17 mouse cellular contexts compared by ENCODE assay signal in the genomic region with DNA sequence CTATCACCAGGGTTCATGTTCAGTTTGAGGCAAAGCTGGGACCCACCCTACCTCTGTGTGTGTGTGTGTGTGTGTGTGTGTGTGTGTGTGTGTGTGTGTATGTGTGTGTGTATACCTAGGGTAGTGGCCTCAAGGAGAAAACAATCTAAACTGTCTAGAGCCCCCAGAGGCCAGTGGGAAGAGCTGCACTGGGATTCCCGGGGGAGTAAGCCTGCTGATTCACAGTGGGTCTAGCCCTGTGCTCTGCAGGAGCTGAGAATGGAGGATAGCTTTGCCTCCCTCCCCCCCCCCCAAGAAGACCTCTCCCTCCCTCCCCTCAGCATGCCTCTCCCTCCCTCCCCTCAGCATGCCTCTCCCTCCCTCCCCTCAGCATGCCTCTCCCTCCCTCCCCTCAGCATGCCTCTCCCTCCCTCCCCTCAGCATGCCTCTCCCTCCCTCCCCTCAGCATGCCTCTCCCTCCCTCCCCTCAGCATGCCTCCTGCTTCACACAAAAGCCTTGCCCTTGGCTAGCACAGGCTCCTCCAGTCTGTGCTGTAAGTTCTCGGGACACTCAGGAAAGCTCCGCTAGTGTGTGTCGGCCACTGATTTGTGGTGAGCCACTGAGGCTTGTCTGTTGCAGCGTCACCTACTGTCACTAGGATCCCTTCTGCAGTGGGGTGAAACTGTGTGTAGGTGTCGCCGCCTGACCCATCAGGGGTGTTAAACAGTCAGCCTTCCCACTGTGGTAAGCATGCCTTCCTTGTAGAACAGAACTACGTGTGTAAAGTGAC. TPM values are rescaled to one million over a fixed set of nuclear protein-coding genes. Genes with fewer than 3 reads are reported as not detected.
DNase-seq lines count a peak whose midpoint lies in the region; ATAC-seq and TF ChIP-seq lines count a peak whose summit lies in the region.
"Had no signal": no experiment of that assay in that cellular context is flagged by ENCODE, and none has a peak within 500 bp of the region (broad histone marks: within the 10 kb centered on the region; RNA-seq: fewer than 3 reads in every experiment).

No protein-coding gene starts in this region.

- H3K27ac ChIP-seq in heart, embryonic 10.5 days = peak overlapping the region; percentile 74
- H3K27ac ChIP-seq in midbrain, embryonic 11.5 days (ENCODE audit: low read depth, low read length) = no peak overlapping the region
- H3K27ac ChIP-seq in midbrain, embryonic 15.5 days = no peak overlapping the region
- peak overlapping the region; percentile 78 for H3K27ac ChIP-seq in olfactory bulb, adult 2 months (ENCODE audit: insufficient read depth, low read depth, low read length)
- H3K27ac ChIP-seq: intestine, embryonic 15.5 days; lung, embryonic 15.5 days had no signal

- peaks cover 13% of the 10 kb centered on the region for H3K36me3 ChIP-seq in heart, embryonic 10.5 days
- no peaks in the 10 kb centered on the region for H3K36me3 ChIP-seq in midbrain, embryonic 11.5 days (ENCODE audit: control insufficient read depth, insufficient read depth, low read length)
- H3K36me3 ChIP-seq in midbrain, embryonic 15.5 days (replicated peaks) = peaks cover 5% of the 10 kb centered on the region; the same call in 1 of the 2 replicates
- H3K36me3 ChIP-seq: intestine, embryonic 15.5 days; lung, embryonic 15.5 days had no signal

- peaks cover 68% of the 10 kb centered on the region for H3K4me1 ChIP-seq in heart, embryonic 10.5 days
- H3K4me1 ChIP-seq in midbrain, embryonic 11.5 days (ENCODE audit: control insufficient read depth, insufficient read depth, low read length) = peaks cover 5% of the 10 kb centered on the region; the same call in 1 of the 2 replicates
- no peaks in the 10 kb centered on the region for H3K4me1 ChIP-seq in midbrain, embryonic 15.5 days
- H3K4me1 ChIP-seq in olfactory bulb, adult 2 months (ENCODE audit: control insufficient read depth, insufficient read depth, low read length) = peaks cover 74% of the 10 kb centered on the region

- H3K9ac ChIP-seq in midbrain, embryonic 11.5 days (ENCODE audit: low read length) = no peak overlapping the region
- no peak overlapping the region for H3K9ac ChIP-seq in midbrain, embryonic 15.5 days
- H3K9ac ChIP-seq: intestine, embryonic 15.5 days; lung, embryonic 15.5 days had no signal

- no peak overlapping the region for H3K4me3 ChIP-seq in heart, embryonic 10.5 days
- no peak overlapping the region for H3K4me3 ChIP-seq in midbrain, embryonic 11.5 days (ENCODE audit: low read depth, low read length)
- no peak overlapping the region for H3K4me3 ChIP-seq in midbrain, embryonic 15.5 days
- no peak overlapping the region for H3K4me3 ChIP-seq in olfactory bulb, adult 2 months (ENCODE audit: insufficient read depth, low read depth, low read length)
- H3K4me3 ChIP-seq: intestine, embryonic 15.5 days; lung, embryonic 15.5 days had no signal

- WGBS in heart, embryonic 10.5 days = 37% methylated on average over 8 of the region's 8 CpGs
- WGBS in midbrain, embryonic 11.5 days = 20% methylated on average over 8 of the region's 8 CpGs
- WGBS in midbrain, embryonic 15.5 days = 25% methylated on average over 8 of the region's 8 CpGs
- 24% methylated on average over 8 of the region's 8 CpGs for WGBS in olfactory bulb, adult 2 months

- no peak for TF ChIP-seq CTCF in brain, embryonic 14.5 days (IDR thresholded peaks at IDR 0.05; ENCODE audit: borderline replicate concordance, extremely low read depth, insufficient read depth, insufficient read length)
- no peak for TF ChIP-seq CTCF in olfactory bulb, adult 2 months (IDR thresholded peaks at IDR 0.05; ENCODE audit: insufficient read depth, low read depth, low read length)

- H3K27me3 ChIP-seq in heart, embryonic 10.5 days (ENCODE audit: insufficient read depth, poor library complexity, severe bottlenecking) = no peaks in the 10 kb centered on the region
- no peaks in the 10 kb centered on the region for H3K27me3 ChIP-seq in midbrain, embryonic 11.5 days (ENCODE audit: control insufficient read depth, insufficient read depth, low read length)
- no peaks in the 10 kb centered on the region for H3K27me3 ChIP-seq in midbrain, embryonic 15.5 days (replicated peaks)
- H3K27me3 ChIP-seq: intestine, embryonic 15.5 days; lung, embryonic 15.5 days had no signal

- peak; percentile 19; the same call in 1 of the 2 replicates for ATAC-seq in midbrain, embryonic 11.5 days (ENCODE audit: low FRiP score)
- no peak for ATAC-seq in midbrain, embryonic 15.5 days (replicated peaks)
- ATAC-seq: activated CD4-positive, CD25-positive, alpha-beta regulatory T cell, adult 4 months; intestine, embryonic 15.5 days had no signal

- DNase-seq in heart, embryonic 10.5 days (ENCODE audit: low spot score) = no peak
- DNase-seq in heart, postnatal 4 days = no peak
- DNase-seq in midbrain, embryonic 11.5 days (ENCODE audit: low spot score, missing footprints) = peak; percentile 86
- peak; percentile 49 for DNase-seq in brain, embryonic 14.5 days (ENCODE audit: low read depth)
- DNase-seq in kidney, postnatal 4 days = no peak
- DNase-seq in cerebellum, postnatal 14 days = no peak
- DNase-seq: cerebellum, postnatal 25 days; gastrocnemius, postnatal 14 days; kidney, postnatal 10 days; layer of hippocampus, adult 9-11 months; thymus, adult 18-20 months had no signal

- TF ChIP-seq POLR2A in brain, embryonic 14.5 days (IDR thresholded peaks at IDR 0.05; ENCODE audit: borderline replicate concordance, extremely low read depth, insufficient read depth, insufficient read length, poor library complexity, severe bottlenecking) = no peak
- TF ChIP-seq POLR2A in olfactory bulb, adult 2 months (IDR thresholded peaks at IDR 0.05; ENCODE audit: insufficient read depth, low read depth, low read length) = no peak

- H3K4me2 ChIP-seq in midbrain, embryonic 11.5 days = no peak overlapping the region
- H3K4me2 ChIP-seq in midbrain, embryonic 15.5 days = no peak overlapping the region
- H3K4me2 ChIP-seq: intestine, embryonic 15.5 days; liver, embryonic 11.5 days; lung, embryonic 15.5 days had no signal

- H3K9me3 ChIP-seq in heart, embryonic 10.5 days = no peaks in the 10 kb centered on the region
- no peaks in the 10 kb centered on the region for H3K9me3 ChIP-seq in midbrain, embryonic 11.5 days (ENCODE audit: control insufficient read depth, low read length)
- H3K9me3 ChIP-seq in midbrain, embryonic 15.5 days = no peaks in the 10 kb centered on the region
- H3K9me3 ChIP-seq: intestine, embryonic 15.5 days; lung, embryonic 15.5 days had no signal

RNA-seq across cellular contexts. Expression of gene Gdpd5, which starts 24.4 kb away (rescaled TPM):
- polyA plus RNA-seq in heart, embryonic 10.5 days (2016; fragmentation: Nextera tagmentation; extraction: Ambion mirVana) = 24.2 and 31.6 TPM in 2 replicates
- 10 to 100 TPM; 40.7 to 42.6 TPM for total RNA-seq in heart, postnatal 4 days (2021)
- 16.2 and 16.7 TPM in 2 replicates for polyA plus RNA-seq in midbrain, embryonic 11.5 days (2014; fragmentation: Nextera tagmentation; extraction: Ambion mirVana)
- polyA plus RNA-seq in midbrain, embryonic 15.5 days (2015; fragmentation: Nextera tagmentation; extraction: Ambion mirVana) = 51.8 and 53.3 TPM in 2 replicates
- 56.3 and 70.2 TPM in 2 replicates for polyA plus RNA-seq in brain, embryonic 14.5 days (2012; rRNA removed)
- polyA plus RNA-seq in olfactory bulb, adult 2 months (2012; ENCODE audit: insufficient read depth, insufficient read length, low replicate concordance, missing spikeins) = not detected in 2 replicates

RNA-seq across cellular contexts. Expression of gene Serpinh1, which starts 52.5 kb away (rescaled TPM):
- 1,580 and 1,787 TPM in 2 replicates for polyA plus RNA-seq in heart, embryonic 10.5 days (2016; fragmentation: Nextera tagmentation; extraction: Ambion mirVana)
- total RNA-seq in heart, postnatal 4 days (2021) = 100 to 1,000 TPM; 557 to 601 TPM
- polyA plus RNA-seq in midbrain, embryonic 11.5 days (2014; fragmentation: Nextera tagmentation; extraction: Ambion mirVana) = 202 and 210 TPM in 2 replicates
- 235 and 259 TPM in 2 replicates for polyA plus RNA-seq in midbrain, embryonic 15.5 days (2015; fragmentation: Nextera tagmentation; extraction: Ambion mirVana)
- polyA plus RNA-seq in brain, embryonic 14.5 days (2012; rRNA removed) = 187 and 283 TPM in 2 replicates
- polyA plus RNA-seq in olfactory bulb, adult 2 months (2012; ENCODE audit: insufficient read depth, insufficient read length, low replicate concordance, missing spikeins) = not detected in 2 replicates
- polyA plus RNA-seq: activated CD4-positive, CD25-positive, alpha-beta regulatory T cell, adult 4 months had no signal

Comparison
In these comparisons a context has a peak if more than half of its experiments do, and no peak if none do; other contexts are left out.
1. DNase-seq: peak in midbrain, embryonic 11.5 days (single experiment) and brain, embryonic 14.5 days (single experiment); none in heart, embryonic 10.5 days (single experiment), heart, postnatal 4 days (single experiment), kidney, postnatal 4 days (0 of 2) and cerebellum, postnatal 14 days (0 of 2).
2. H3K27ac ChIP-seq: peak in heart, embryonic 10.5 days (single experiment) and olfactory bulb, adult 2 months (single experiment); none in midbrain, embryonic 11.5 days (single experiment) and midbrain, embryonic 15.5 days (single experiment).